Mouse (Mus musculus) thymus, adult 2 months (tissue): ENCODE data around the gene Dusp22.

Experiments used
- CTCF ChIP-seq: fragments of 200-500 bp; IDR thresholded peaks from 2 replicates; pipeline ENCODE4 v1.5.1; 2012; ENCODE audit warnings: mild to moderate bottlenecking, control low read depth, low read length, moderate library complexity, borderline replicate concordance; ENCODE audit not compliant: control insufficient read depth, poor library complexity, insufficient read depth; ENCODE audit errors: extremely low read depth
- POLR2A ChIP-seq: fragments of 200-500 bp; IDR thresholded peaks from 2 replicates; pipeline ENCODE4 v1.6.1; 2012; ENCODE audit warnings: mild to moderate bottlenecking, low read length, control low read depth, moderate library complexity; ENCODE audit not compliant: control insufficient read depth, poor library complexity, insufficient read depth; ENCODE audit errors: extremely low read depth

DNA sequence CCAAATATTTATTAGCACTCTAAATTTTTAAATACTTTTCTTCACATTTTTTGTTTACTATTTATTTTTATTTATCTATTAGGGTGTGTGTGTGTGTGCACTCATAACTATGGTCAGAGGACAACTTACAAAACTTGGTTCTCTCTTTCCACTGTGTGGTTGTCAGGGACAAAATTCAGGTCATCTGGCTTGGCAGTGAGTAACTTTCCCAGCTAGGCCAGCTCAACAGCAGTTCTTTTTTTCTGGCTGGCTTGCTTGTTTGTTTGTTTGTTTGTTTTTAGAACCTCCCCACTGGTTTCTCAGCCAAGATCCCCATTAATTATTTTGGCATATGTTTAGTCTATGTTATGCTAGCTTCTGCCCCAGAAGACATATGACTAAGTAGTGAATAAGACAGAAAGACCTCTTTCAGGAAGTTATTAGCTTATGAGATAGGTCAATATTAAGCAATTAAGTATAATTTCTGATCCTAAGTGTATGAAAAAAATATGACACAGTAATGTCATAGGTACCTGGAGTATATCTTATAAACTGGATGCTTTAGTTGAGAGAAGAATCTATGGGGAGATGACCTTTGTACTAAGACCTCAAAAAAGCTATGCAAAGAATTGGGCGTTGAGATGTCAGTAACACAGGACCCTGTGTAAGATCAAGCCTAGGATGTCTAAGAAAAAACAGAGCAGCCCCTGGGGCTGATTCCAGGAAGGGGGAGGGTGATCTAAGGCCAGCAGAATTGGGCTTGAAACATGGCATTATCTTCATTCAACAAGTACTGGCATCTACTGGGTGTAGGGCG is 1.4 kb upstream of the Dusp22 start:
- no peak for TF ChIP-seq POLR2A
- no peak for TF ChIP-seq CTCF
